Mouse (Mus musculus) left cerebral cortex, postnatal 10 days (tissue): Measurements from ENCODE around the gene Zfp94. TPM values are rescaled to one million over a fixed set of nuclear protein-coding genes. Genes with fewer than 3 reads are reported as not detected.

Source experiments
- microRNA-seq: library from miRNA; unstranded; fragments of <30 nt; microRNA quantifications from one replicate; pipeline ENCODE4 v1.2.0, GENCODE M21; 2022
- total RNA-seq, 2 experiments: library from RNA; stranded (reverse); gene quantifications; 2 replicates each; pipeline ENCODE4 v1.2.3; 2021

Zfp94 gene
- total RNA-seq, 2 experiments from 2014 or later, result 14.8 to 16.0 TPM

Small RNAs within 50 kb of the gene (microRNA-seq; reads per million reads assigned to microRNA genes)
- not detected for gene Gm27592

Other genes starting within 250 kb of the Zfp94 start
- gene Zfp180, start 234.7 kb downstream of the Zfp94 start, total RNA-seq, result 10 to 100 TPM; 30.3 to 31.3 TPM
- gene Zfp112, start 204.4 kb downstream of the Zfp94 start, total RNA-seq, result 1 to 10 TPM; 8.7 to 8.8 TPM
- 10 to 100 TPM; 18.3 to 19.5 TPM for gene Zfp235, start 182.5 kb downstream of the Zfp94 start, total RNA-seq
- gene Zfp114, start 141.6 kb downstream of the Zfp94 start, total RNA-seq, result 1 to 10 TPM; 4.5 to 4.9 TPM
- 10 to 100 TPM in 1 of 2 experiments, 1 to 10 TPM in 1; 8.6 to 10.2 TPM for gene Zfp111, start 105.2 kb downstream of the Zfp94 start, total RNA-seq
- gene Zfp109, start 79.1 kb downstream of the Zfp94 start, total RNA-seq, result 1 to 10 TPM; 5.1 to 6.1 TPM
- gene Zfp108, start 61.9 kb downstream of the Zfp94 start, total RNA-seq, result 1 to 10 TPM; 6.1 to 6.6 TPM
- 1 to 10 TPM; 8.7 to 8.9 TPM for gene Zfp93, start 46.2 kb downstream of the Zfp94 start, total RNA-seq
- 10 to 100 TPM; 20.6 to 21.3 TPM for gene Zfp61, start 15.4 kb downstream of the Zfp94 start, total RNA-seq
- not detected for gene Tescl, start 17.3 kb upstream of the Zfp94 start, total RNA-seq
- under 1 TPM in 1 of 2 experiments, not detected in 1; 0.15 TPM for gene Lypd5, start 32.5 kb upstream of the Zfp94 start, total RNA-seq
- gene Kcnn4, start 53.6 kb upstream of the Zfp94 start, total RNA-seq, result under 1 TPM; 0.17 to 0.41 TPM
- gene Smg9, start 83.0 kb upstream of the Zfp94 start, total RNA-seq, result 10 to 100 TPM; 34.1 to 39.1 TPM
- gene Irgc1, start 135.6 kb upstream of the Zfp94 start, total RNA-seq, result under 1 TPM in 1 of 2 experiments, not detected in 1; 0.20 TPM
- gene Plaur, start 145.8 kb upstream of the Zfp94 start, total RNA-seq, result 1 to 10 TPM in 1 of 2 experiments, under 1 TPM in 1; 0.85 to 1.4 TPM
- gene Cadm4, start 165.4 kb upstream of the Zfp94 start, total RNA-seq, result 100 to 1,000 TPM; 305 to 320 TPM
- gene Zfp428, start 190.3 kb upstream of the Zfp94 start, total RNA-seq, result 10 to 100 TPM; 61.9 to 67.5 TPM
- gene AC161166.1, start 195.8 kb upstream of the Zfp94 start, total RNA-seq, result not detected
- gene Irgq, start 214.0 kb upstream of the Zfp94 start, total RNA-seq, result 100 to 1,000 TPM; 105 to 110 TPM
- gene Pinlyp, start 229.5 kb upstream of the Zfp94 start, total RNA-seq, result not detected
- gene Xrcc1, start 229.6 kb upstream of the Zfp94 start, total RNA-seq, result 10 to 100 TPM; 32.5 to 41.2 TPM